Mouse (Mus musculus) forebrain, embryonic 10.5 days (tissue): Measurements from ENCODE around the gene 1700022I11Rik. TPM values are rescaled to one million over a fixed set of nuclear protein-coding genes. Genes with fewer than 3 reads are reported as not detected.

Experiments
- DNase-seq: peaks from one replicate; pipeline ENCODE4 v3.0.0-alpha.2; 2017; ENCODE audit warnings: low spot score; ENCODE audit errors: extremely low spot score
- H3K27ac ChIP-seq: fragments of 300-500 bp; sonication (generic); 2 replicates; pipeline ENCODE4 v1.5.1; 2016; ENCODE audit warnings: mild to moderate bottlenecking
- H3K27me3 ChIP-seq: fragments of 300-500 bp; sonication (generic); 2 replicates; pipeline ENCODE4 v1.6.1; 2016; ENCODE audit warnings: mild to moderate bottlenecking; ENCODE audit not compliant: poor library complexity, severe bottlenecking
- H3K36me3 ChIP-seq: fragments of 300-500 bp; sonication (generic); replicated peaks from 2 replicates; pipeline ENCODE4 v1.6.1; 2016; ENCODE audit warnings: mild to moderate bottlenecking, moderate library complexity
- H3K4me1 ChIP-seq: fragments of 300-500 bp; sonication (generic); 2 replicates; pipeline ENCODE4 v1.6.1; 2016
- H3K4me3 ChIP-seq: fragments of 300-500 bp; sonication (generic); 2 replicates; pipeline ENCODE4 v1.5.1; 2016; ENCODE audit warnings: mild to moderate bottlenecking, moderate library complexity
- H3K9me3 ChIP-seq: fragments of 300-500 bp; sonication (generic); 2 replicates; pipeline ENCODE4 v1.6.1; 2016; ENCODE audit warnings: mild to moderate bottlenecking, moderate library complexity
- WGBS: fragments of 180-500 bp; shearing (Covaris S2); methylation state at CpG from one replicate; pipeline ENCODE4 v1.1.7; 2016; 5-methylcytosine and 5-hydroxymethylcytosine counted together
- polyA plus RNA-seq: library from polyadenylated mRNA; unstranded; fragments of >200 nt; fragmentation: Nextera tagmentation; extraction: Ambion mirVana; gene quantifications from 2 replicates; pipeline ENCODE4 v1.2.1, GENCODE M21; 2016

1700022I11Rik gene
- 0.27 and 0.52 TPM in 2 replicates for polyA plus RNA-seq

GRCm38 (mm10) chr4:42969304-42969703, at the start of gene 1700022I11Rik:
Gene 1700022I11Rik (plus strand): TSS chr4:42969604.
- 88% methylated on average over 4 of the region's 4 CpGs for WGBS
- H3K27ac ChIP-seq, result no peak within 1 kb of the TSS
- no peaks in the 10 kb centered on the region for H3K36me3 ChIP-seq

GRCm38 (mm10) chr4:42920726-42921125, 48.7 kb upstream of the 1700022I11Rik start:
- H3K9me3 ChIP-seq, result no peaks in the 10 kb centered on the region
- no peak for DNase-seq
- 84% methylated on average over 9 of the region's 9 CpGs for WGBS
- no peak overlapping the region for H3K27ac ChIP-seq
- H3K27me3 ChIP-seq, result peaks cover 58% of the 10 kb centered on the region
- H3K4me1 ChIP-seq, result peaks cover 23% of the 10 kb centered on the region
- no peaks in the 10 kb centered on the region for H3K36me3 ChIP-seq
- H3K4me3 ChIP-seq, result no peak overlapping the region

More at GRCm38 (mm10) chr4:42969304-42969703, at the start of gene 1700022I11Rik:
- Histone ChIP-seq H3K4me3 (no peak within 1 kb of the TSS), H3K4me1 (peaks cover 8% of the 10 kb centered on the region), H3K27me3 (peaks cover 7% of the 10 kb centered on the region; the same call in 1 of the 2 replicates), H3K9me3 (no peaks in the 10 kb centered on the region)
- DNase-seq, result no peak

DNA sequence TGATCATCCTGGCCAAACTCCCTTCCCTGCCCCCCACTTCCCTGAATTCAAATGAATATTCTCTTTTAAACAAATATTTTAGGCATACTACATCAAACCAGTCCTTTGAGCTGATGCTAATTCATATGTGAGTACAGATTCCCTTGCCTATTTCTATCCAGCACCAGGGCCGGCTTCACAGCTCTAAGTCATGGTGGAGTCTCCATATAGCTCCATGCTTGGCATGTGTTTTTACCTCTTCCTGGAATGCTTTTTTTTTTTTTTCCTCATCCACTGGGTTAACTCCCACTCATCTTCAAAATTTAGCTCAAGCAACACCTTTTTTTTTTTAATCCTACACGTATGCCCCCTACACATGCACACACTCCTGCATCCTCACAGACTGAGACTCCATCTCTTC, 47.9 kb upstream of the 1700022I11Rik start:
- no peak for DNase-seq
- WGBS, result 82% methylated on average over 2 of the region's 2 CpGs
- no peak overlapping the region for H3K4me3 ChIP-seq
- no peak overlapping the region for H3K27ac ChIP-seq
- no peaks in the 10 kb centered on the region for H3K36me3 ChIP-seq
- no peaks in the 10 kb centered on the region for H3K9me3 ChIP-seq
- peaks cover 21% of the 10 kb centered on the region for H3K4me1 ChIP-seq
- peaks cover 51% of the 10 kb centered on the region for H3K27me3 ChIP-seq

GRCm38 (mm10) chr4:42922056-42922455, 47.3 kb upstream of the 1700022I11Rik start:
- H3K27me3 ChIP-seq, result peaks cover 47% of the 10 kb centered on the region
- peaks cover 18% of the 10 kb centered on the region for H3K4me1 ChIP-seq
- 79% methylated on average over 6 of the region's 6 CpGs for WGBS
- H3K36me3 ChIP-seq, result no peaks in the 10 kb centered on the region
- no peaks in the 10 kb centered on the region for H3K9me3 ChIP-seq
- H3K27ac ChIP-seq, result no peak overlapping the region
- no peak overlapping the region for H3K4me3 ChIP-seq
- no peak for DNase-seq

DNA sequence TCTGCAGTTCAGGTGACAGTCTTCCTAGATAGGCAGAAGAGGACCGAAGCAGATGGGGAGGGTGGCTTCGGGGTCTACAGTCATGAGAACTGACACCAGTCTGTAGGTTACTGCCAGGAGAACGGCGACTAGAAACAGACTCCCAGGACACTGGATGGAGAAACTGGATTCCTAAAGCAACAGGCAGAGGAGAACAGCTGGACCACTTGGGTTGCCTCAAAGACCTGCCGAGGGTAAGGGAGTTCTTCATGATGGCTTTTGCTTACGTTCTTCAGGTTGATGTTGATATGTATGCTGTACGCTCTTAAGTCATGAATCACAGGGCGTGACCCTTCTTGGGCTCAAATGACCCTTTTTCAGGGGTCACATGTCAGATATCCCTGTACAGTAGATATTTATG, 46.9 kb upstream of the 1700022I11Rik start:
- Histone ChIP-seq H3K9me3 (no peaks in the 10 kb centered on the region), H3K4me1 (peaks cover 15% of the 10 kb centered on the region), H3K27me3 (peaks cover 43% of the 10 kb centered on the region), H3K4me3 (no peak overlapping the region), H3K27ac (no peak overlapping the region), H3K36me3 (no peaks in the 10 kb centered on the region)
- WGBS, result 89% methylated on average over 8 of the region's 8 CpGs
- DNase-seq, result no peak

GRCm38 (mm10) chr4:42924095-42924710, 45.2 kb upstream of the 1700022I11Rik start:
- DNase-seq, result no peak
- Histone ChIP-seq H3K27me3 (peaks cover 26% of the 10 kb centered on the region), H3K4me1 (peaks cover 14% of the 10 kb centered on the region), H3K9me3 (no peaks in the 10 kb centered on the region), H3K4me3 (no peak overlapping the region), H3K36me3 (no peaks in the 10 kb centered on the region), H3K27ac (no peak overlapping the region)
- WGBS, result 66% methylated on average over 13 of the region's 13 CpGs

DNA sequence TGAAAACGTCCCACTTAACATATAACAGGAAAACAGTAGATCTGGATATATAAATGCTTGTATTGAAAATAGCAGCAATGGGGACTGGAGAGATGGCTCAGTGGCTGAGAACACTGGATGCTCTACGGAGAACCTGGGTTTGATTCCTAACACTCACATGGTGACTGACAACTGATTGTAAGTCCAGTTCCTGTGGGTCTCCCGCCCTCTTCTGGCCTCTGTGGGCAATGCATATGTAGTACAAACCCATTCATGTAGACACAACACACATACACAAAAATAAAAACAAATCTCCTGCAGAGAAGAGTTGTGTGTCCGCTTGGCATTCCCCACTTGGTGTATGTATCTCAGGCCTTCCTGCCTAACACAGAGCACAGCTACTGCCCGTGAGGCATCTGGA, 41.2 kb upstream of the 1700022I11Rik start:
- no peak for DNase-seq
- peaks cover 21% of the 10 kb centered on the region for H3K27me3 ChIP-seq
- H3K9me3 ChIP-seq, result no peaks in the 10 kb centered on the region
- no peak overlapping the region for H3K4me3 ChIP-seq
- WGBS, result 80% methylated on average over 5 of the region's 5 CpGs
- no peak overlapping the region for H3K27ac ChIP-seq
- no peaks in the 10 kb centered on the region for H3K36me3 ChIP-seq
- peaks cover 15% of the 10 kb centered on the region for H3K4me1 ChIP-seq

DNA sequence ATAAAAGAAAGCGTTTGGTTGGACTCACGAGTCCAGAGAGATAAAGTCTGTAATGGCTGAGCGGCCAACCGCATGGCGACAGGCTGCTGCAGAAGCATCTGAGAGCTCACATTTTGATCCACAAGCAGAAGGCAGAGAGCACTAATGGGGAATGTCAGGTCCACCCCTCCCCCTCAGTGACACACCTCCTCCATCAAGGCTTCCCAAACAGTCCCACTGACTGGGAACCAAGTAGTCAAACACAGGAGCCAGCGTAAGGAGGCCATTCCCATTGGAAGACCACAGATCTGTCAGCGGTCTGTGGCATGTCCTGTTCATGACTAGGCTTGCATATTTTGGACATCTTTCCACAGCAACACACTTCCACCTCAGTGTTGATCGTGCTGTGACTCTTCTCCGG, 40.5 kb upstream of the 1700022I11Rik start:
- no peak for DNase-seq
- no peak overlapping the region for H3K27ac ChIP-seq
- H3K4me3 ChIP-seq, result no peak overlapping the region
- H3K9me3 ChIP-seq, result no peaks in the 10 kb centered on the region
- WGBS, result 90% methylated on average over 9 of the region's 9 CpGs
- H3K4me1 ChIP-seq, result peaks cover 21% of the 10 kb centered on the region
- peaks cover 28% of the 10 kb centered on the region for H3K27me3 ChIP-seq
- H3K36me3 ChIP-seq, result no peaks in the 10 kb centered on the region

DNA sequence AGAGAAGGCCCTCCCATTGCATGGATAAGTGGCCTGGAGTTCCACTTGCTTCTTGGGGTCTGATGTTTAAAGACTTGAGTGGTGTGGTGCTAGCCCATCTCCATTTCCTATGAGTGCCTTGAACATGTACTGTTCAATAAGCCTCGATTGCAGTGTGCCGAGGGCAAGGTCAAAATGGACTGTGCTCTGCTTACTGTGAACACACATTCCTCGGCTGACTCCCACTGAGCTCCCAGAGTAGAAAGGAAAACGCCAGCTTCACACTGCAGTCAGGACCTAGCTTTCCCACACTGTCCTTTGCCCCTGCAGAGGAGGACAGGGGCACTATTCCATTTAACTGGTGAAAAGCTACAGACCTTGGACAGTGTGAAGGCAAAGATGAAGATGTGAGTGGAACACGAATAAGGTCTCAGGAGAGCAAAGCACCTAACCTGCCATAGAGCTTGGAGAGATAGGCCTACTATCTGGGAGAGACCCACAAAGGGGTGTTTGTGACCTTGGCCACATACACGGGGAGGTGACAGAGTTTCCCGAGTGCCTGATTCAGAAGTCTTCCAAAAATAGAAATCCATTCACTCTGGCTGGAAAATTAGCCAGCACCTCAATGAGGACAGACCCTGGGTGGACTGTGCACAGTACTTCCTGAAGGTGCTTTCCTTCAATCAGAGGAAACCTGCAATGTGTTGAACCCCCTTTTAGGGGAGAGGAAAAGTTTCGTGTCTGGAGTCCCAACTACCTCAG, 37.0 kb upstream of the 1700022I11Rik start:
- H3K9me3 ChIP-seq, result no peaks in the 10 kb centered on the region
- no peak overlapping the region for H3K27ac ChIP-seq
- peaks cover 50% of the 10 kb centered on the region for H3K27me3 ChIP-seq
- WGBS, result 75% methylated on average over 8 of the region's 8 CpGs
- H3K36me3 ChIP-seq, result no peaks in the 10 kb centered on the region
- DNase-seq, result no peak
- peaks cover 9% of the 10 kb centered on the region for H3K4me1 ChIP-seq
- H3K4me3 ChIP-seq, result no peak overlapping the region

GRCm38 (mm10) chr4:42933630-42934029, 35.8 kb upstream of the 1700022I11Rik start:
- Histone ChIP-seq H3K4me3 (peak overlapping the region; percentile 35; the same call in 1 of the 2 replicates), H3K36me3 (no peaks in the 10 kb centered on the region), H3K27me3 (peaks cover 62% of the 10 kb centered on the region), H3K9me3 (no peaks in the 10 kb centered on the region), H3K4me1 (peaks cover 9% of the 10 kb centered on the region), H3K27ac (no peak overlapping the region)
- WGBS, result 9% methylated on average over 22 of the region's 22 CpGs
- peak; percentile 49 for DNase-seq

DNA sequence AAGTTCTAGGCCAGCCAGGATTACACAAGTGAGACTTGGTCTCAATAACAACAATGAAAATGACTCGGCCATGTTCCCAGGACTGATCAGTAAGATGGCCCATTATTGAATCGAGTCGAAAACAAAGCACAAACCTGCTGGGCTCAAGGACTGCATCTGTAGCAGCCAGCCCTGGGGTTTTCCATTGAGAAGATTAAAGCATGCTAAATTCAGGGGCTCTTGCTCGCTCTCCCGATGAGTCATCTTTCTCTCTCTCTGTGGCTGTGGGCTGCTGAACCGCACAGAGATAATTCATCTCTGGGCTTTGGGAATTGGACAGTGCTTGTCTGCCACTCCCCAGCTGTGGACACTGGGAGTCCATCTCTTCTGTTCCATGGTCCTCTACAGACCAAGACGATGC, 28.0 kb upstream of the 1700022I11Rik start:
- WGBS, result 79% methylated on average over 7 of the region's 7 CpGs
- H3K4me3 ChIP-seq, result no peak overlapping the region

DNA sequence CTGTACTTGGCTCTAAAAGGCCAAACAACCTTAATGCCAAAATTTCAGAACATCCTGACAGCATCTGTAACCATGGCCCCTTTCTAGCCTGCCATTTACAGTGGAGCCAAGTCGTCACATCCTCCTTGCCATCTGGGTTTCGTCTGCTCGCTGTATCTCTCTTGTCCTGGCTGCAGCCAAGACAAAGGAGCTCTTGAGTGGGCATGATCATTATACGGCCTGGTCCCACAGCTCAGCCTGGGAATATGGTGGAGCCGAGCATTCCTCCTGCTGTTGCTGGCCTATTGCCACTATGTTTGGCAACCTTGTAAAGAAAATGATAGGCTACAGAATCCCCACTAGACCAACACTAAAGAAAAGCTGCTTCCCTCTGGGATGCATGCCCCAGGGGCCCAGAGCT, 26.1 kb upstream of the 1700022I11Rik start:
- 86% methylated on average over 5 of the region's 5 CpGs for WGBS
- no peaks in the 10 kb centered on the region for H3K36me3 ChIP-seq
- H3K27me3 ChIP-seq, result peaks cover 35% of the 10 kb centered on the region

More for the DNA sequence above, 28.0 kb upstream of the 1700022I11Rik start:
- Histone ChIP-seq H3K27ac (no peak overlapping the region), H3K27me3 (peaks cover 34% of the 10 kb centered on the region), H3K4me1 (peaks cover 7% of the 10 kb centered on the region), H3K36me3 (no peaks in the 10 kb centered on the region), H3K9me3 (no peaks in the 10 kb centered on the region)
- no peak for DNase-seq

GRCm38 (mm10) chr4:42944185-42944584, 25.2 kb upstream of the 1700022I11Rik start:
- Histone ChIP-seq H3K4me1 (peaks cover 34% of the 10 kb centered on the region), H3K4me3 (no peak overlapping the region), H3K9me3 (no peaks in the 10 kb centered on the region), H3K27ac (no peak overlapping the region), H3K27me3 (peaks cover 32% of the 10 kb centered on the region), H3K36me3 (no peaks in the 10 kb centered on the region)
- DNase-seq, result no peak
- 93% methylated on average over 9 of the region's 9 CpGs for WGBS

More for the DNA sequence above, 26.1 kb upstream of the 1700022I11Rik start:
- no peak for DNase-seq
- H3K4me3 ChIP-seq, result no peak overlapping the region
- peaks cover 26% of the 10 kb centered on the region for H3K4me1 ChIP-seq
- H3K9me3 ChIP-seq, result no peaks in the 10 kb centered on the region
- H3K27ac ChIP-seq, result no peak overlapping the region
